Mouse (Mus musculus) bone marrow, adult 2 months (tissue): Measurements from ENCODE around the gene Slc9a3r1.

Experiments
- CTCF ChIP-seq: fragments of 200-500 bp; IDR thresholded peaks from 2 replicates; pipeline ENCODE4 v1.5.1; 2011; ENCODE audit warnings: low read length, control low read depth; ENCODE audit not compliant: control insufficient read depth, insufficient read depth
- POLR2A ChIP-seq: fragments of 200-500 bp; IDR thresholded peaks from 2 replicates; pipeline ENCODE4 v1.6.1; 2011; ENCODE audit warnings: low read depth, mild to moderate bottlenecking, control low read depth, low read length, borderline replicate concordance; ENCODE audit not compliant: control insufficient read depth

DNA sequence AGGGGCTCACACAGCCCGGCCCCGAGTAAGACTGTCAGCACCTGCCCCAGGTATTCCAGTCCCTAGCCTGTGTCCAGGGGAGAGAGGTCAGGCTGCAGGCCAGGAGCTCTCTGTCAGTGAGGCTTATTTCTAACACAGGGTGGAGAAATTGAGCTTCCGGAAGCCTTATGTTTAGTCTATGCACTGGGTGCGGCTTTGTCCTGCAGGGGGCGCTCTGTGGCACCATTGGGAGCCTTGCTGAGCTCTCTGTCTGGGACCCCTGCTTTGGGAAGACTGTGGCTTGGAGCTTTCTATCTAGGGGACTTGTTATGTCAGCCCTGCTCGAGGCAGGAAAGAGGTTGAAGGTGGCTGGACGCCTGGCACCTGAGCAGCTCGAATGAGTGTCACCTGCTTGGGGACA lies 61.7 kb downstream of the Slc9a3r1 start:
- TF ChIP-seq CTCF (peak; percentile 47), POLR2A (no peak)
